Mouse (Mus musculus): ENCODE measurements at regions not wholly inside any gene's neighbourhood (a gene's known extent, or its start where the extent isn't known, plus 50 kb on each side); places are given as distances from the start of the nearest gene placed in this dataset.

DNA sequence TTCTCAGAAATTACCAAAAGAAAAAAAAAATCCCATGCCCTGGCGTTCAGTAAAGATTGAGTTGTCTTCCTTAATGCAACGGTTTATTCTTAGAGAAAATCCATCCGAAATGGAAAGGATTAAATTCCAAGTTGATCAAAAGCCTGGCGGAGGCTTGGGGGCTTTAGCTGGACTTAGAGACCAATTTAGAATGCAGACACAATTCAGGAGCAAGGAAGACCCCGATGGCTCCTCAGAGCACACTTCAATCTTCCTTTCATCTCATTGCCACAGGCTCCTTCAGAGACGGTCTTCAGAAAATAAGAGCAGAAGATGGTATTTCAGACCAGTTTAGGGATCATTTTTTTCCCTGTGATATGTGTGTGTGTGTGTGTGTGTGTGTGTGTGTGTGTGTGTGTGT lies 171.8 kb downstream of the Ankrd50 start:
- WGBS, result 48% methylated on average over 6 of the region's 6 CpGs
- Histone ChIP-seq H3K9me3 (replicated peaks) (no peaks in the 10 kb centered on the region), H3K27ac (replicated peaks) (no peak overlapping the region), H3K27me3 (no peaks in the 10 kb centered on the region), H3K4me1 (no peaks in the 10 kb centered on the region), H3K9ac (no peak overlapping the region), H3K4me3 (replicated peaks) (no peak overlapping the region), H3K4me2 (replicated peaks) (no peak overlapping the region), H3K36me3 (no peaks in the 10 kb centered on the region)
- no peak for ATAC-seq (ENCODE audit: insufficient number of reproducible peaks, low FRiP score, low TSS enrichment, low read depth)

DNA sequence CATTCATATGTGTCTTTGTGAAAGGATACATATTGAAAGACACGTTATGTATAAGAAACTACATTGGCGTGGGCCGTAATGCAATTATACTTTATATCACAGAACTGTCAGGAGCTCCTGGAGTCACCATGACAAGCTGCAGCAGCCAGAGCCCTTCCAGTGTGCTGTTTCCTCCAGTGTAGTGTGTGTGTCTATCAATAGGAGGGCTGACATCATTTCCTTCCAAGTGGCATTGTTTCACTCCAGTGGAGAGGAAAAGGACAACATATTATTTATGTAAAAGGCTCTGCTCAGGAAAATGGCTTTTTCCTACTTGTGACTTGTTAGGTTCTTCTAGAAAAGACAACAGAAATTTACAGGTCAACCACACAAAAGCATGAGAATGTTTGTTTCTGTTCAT lies 172.5 kb downstream of the Ankrd50 start:
- Histone ChIP-seq H3K27me3 (no peaks in the 10 kb centered on the region), H3K9me3 (replicated peaks) (no peaks in the 10 kb centered on the region), H3K4me2 (replicated peaks) (no peak overlapping the region), H3K4me1 (no peaks in the 10 kb centered on the region), H3K9ac (no peak overlapping the region), H3K4me3 (replicated peaks) (no peak overlapping the region), H3K36me3 (no peaks in the 10 kb centered on the region), H3K27ac (replicated peaks) (0 out of 2 replicates have a peak overlapping the region, but pooled peaks have one; percentile 7)
- WGBS, result 59% methylated on average over 3 of the region's 3 CpGs
- ATAC-seq (ENCODE audit: insufficient number of reproducible peaks, low FRiP score, low TSS enrichment, low read depth), result no peak

DNA sequence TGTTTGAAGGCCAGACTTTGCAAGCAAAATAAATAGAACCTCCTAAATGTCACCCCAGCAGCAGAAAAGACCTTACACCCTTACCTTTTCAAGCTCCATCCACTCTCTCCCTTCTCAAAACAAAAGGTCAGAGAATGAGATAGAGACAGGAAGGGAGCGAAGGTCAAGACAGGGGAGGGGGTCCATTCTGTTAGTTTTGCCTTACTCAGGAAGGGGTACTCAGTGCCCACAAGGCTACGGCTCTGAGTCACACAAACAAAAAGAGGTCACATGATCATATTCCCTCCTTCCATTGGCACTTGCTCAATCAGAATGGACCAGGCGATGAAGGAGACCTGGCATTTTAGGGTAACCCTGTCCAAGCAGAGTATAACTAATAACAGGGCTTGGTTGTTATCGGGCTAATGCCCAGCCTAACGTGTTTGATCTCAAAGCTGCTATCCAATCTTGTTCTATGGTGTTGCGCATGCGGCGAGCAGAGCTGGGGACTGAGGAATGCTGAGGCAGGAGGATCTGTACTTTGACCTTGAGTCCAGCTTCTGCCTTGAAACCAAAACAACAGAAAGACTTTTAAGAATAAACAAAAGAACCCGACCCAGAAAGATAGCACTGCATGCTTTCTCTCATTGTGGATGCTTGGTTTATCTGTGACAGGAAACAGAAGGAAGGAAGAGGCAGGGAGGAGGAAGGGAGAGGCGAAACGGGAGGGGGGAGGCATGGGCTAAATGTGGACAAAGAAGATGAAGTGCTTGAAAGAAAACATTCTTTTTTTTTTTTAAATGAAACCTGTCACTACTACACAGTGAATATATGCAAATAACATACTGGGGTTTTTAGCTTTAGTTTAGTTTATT lies 184.5 kb downstream of the Ankrd50 start:
- H3K36me3 ChIP-seq, result no peaks in the 10 kb centered on the region
- H3K27me3 ChIP-seq, result no peaks in the 10 kb centered on the region
- H3K4me3 ChIP-seq (replicated peaks), result no peak overlapping the region
- H3K9ac ChIP-seq, result no peak overlapping the region
- ATAC-seq (ENCODE audit: insufficient number of reproducible peaks, low FRiP score, low TSS enrichment, low read depth), result no peak
- H3K9me3 ChIP-seq (replicated peaks), result no peaks in the 10 kb centered on the region
- no peak overlapping the region for H3K4me2 ChIP-seq (replicated peaks)
- peaks cover 3% of the 10 kb centered on the region; the same call in 1 of the 2 replicates for H3K4me1 ChIP-seq
- 68% methylated on average over 11 of the region's 11 CpGs for WGBS
- no peak overlapping the region for H3K27ac ChIP-seq (replicated peaks)

DNA sequence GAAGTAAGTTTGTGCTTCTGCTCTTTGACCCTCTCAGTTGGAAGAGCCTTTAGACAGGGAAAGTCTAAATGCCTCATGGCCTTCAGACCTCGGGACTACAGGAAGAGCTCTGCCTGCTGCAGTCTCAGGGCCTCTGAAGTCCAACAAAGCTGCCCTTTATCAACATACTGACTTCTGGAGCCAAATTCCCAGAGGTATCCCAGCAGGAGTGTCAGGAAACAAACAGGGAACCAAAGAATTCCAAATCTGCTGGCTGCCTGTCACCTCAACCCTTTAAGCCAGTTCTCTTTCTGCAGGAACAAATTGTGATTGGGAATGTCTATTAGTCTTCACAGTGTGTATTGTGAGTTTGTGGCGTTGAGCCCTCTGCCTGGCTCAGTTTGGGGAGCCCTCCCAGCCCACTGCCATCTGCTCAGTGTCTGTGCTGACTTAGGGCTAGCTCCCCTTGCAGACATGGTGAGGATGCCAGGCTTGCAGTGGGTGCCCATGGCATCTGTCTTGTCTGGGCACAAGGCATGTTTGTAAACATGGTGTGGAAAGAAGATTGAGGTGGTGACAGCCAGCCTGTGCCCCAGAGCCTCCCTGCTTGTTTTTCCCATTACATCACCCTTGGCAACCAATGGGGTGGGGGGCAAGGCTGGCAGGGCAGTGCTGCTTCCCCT lies 185.3 kb downstream of the Ankrd50 start:
- H3K4me2 ChIP-seq (replicated peaks), result no peak overlapping the region
- 13% methylated on average over 2 of the region's 2 CpGs for WGBS
- H3K9me3 ChIP-seq (replicated peaks), result no peaks in the 10 kb centered on the region
- no peak overlapping the region for H3K9ac ChIP-seq
- H3K27me3 ChIP-seq, result no peaks in the 10 kb centered on the region
- no peaks in the 10 kb centered on the region for H3K36me3 ChIP-seq
- H3K4me1 ChIP-seq, result peaks cover 3% of the 10 kb centered on the region; the same call in 1 of the 2 replicates
- H3K27ac ChIP-seq (replicated peaks), result no peak overlapping the region
- no peak overlapping the region for H3K4me3 ChIP-seq (replicated peaks)
- ATAC-seq (ENCODE audit: insufficient number of reproducible peaks, low FRiP score, low TSS enrichment, low read depth), result no peak

DNA sequence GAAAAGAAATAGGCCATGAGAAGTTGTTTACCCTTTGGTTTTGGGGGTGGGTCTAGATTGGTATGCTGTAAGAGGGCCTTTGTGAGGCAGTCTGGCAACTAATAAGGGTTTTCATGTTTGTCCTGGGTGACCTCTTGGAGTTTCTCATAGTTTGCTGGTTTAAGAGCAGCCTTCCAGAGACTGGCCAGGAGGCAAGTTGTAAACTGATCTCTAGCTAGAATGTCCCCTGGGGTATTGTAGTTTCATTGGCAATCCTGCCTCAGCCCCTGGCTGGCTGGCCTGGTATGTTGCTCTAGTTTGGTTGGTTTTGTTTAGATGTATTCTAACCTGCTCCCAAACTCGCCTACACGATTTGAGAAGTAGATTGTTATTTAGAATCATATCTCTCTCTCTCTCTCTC lies 187.1 kb downstream of the Ankrd50 start:
- no peaks in the 10 kb centered on the region for H3K36me3 ChIP-seq

DNA sequence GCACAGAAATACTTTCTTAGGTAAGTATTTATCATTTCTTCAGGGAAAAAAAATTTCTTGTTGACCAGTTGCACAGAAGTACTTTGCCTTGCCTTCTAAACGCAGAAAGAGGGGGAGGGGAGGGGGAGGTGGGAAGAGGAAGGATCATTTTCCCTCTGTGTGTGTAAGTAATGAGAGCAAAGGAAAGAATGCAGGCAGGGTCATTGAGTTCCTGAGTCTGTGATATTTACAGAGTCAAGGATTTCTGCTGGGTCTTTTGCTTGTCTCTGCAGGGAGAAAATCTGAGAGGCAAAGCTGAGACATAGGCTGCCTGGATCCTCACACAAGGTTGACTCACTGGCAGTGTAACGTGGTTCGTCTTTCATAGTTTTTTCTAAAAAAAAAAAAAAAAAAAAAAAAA lies 195.6 kb downstream of the Ankrd50 start:
- WGBS, result 11% methylated on average over 3 of the region's 3 CpGs
- H3K4me3 ChIP-seq (replicated peaks), result no peak overlapping the region
- ATAC-seq (ENCODE audit: insufficient number of reproducible peaks, low FRiP score, low TSS enrichment, low read depth), result no peak
- no peak overlapping the region for H3K4me2 ChIP-seq (replicated peaks)
- H3K9me3 ChIP-seq (replicated peaks), result no peaks in the 10 kb centered on the region
- no peaks in the 10 kb centered on the region for H3K36me3 ChIP-seq
- no peak overlapping the region for H3K27ac ChIP-seq (replicated peaks)
- H3K4me1 ChIP-seq, result no peaks in the 10 kb centered on the region
- H3K9ac ChIP-seq, result no peak overlapping the region
- H3K27me3 ChIP-seq, result no peaks in the 10 kb centered on the region

More for the DNA sequence above, 187.1 kb downstream of the Ankrd50 start:
- H3K9ac ChIP-seq, result no peak overlapping the region
- no peak for ATAC-seq (ENCODE audit: insufficient number of reproducible peaks, low FRiP score, low TSS enrichment, low read depth)
- H3K9me3 ChIP-seq (replicated peaks), result no peaks in the 10 kb centered on the region
- WGBS, result 63% methylated on average over 2 of the region's 2 CpGs
- no peaks in the 10 kb centered on the region for H3K27me3 ChIP-seq
- H3K4me3 ChIP-seq (replicated peaks), result no peak overlapping the region
- H3K4me2 ChIP-seq (replicated peaks), result no peak overlapping the region
- H3K4me1 ChIP-seq, result peaks cover 3% of the 10 kb centered on the region; the same call in 1 of the 2 replicates
- H3K27ac ChIP-seq (replicated peaks), result no peak overlapping the region

DNA sequence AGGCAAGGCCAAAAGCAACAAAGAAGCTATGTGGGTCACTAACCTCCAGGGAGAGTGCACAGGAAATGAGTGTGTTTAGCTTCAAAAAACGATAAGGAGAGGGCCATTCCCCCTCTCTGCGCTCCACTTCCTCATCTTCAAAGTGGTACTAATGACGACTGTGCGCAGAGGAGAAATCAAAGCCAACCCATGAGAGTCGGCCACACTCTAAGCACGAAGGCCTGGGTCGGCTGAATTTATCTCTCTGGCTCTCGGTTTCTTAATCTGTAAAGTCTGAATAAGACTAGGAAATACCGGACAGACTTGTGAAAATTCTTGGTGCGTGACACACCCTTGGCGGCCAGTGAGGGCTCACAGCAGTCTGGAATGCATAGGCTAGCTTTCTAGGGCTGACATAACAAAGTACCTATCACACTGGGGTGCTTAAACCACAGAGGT lies 200.9 kb downstream of the Ankrd50 start:
- H3K9ac ChIP-seq, result no peak overlapping the region
- no peaks in the 10 kb centered on the region for H3K36me3 ChIP-seq
- H3K27ac ChIP-seq (replicated peaks), result no peak overlapping the region
- no peak overlapping the region for H3K4me3 ChIP-seq (replicated peaks)
- H3K9me3 ChIP-seq (replicated peaks), result no peaks in the 10 kb centered on the region
- no peaks in the 10 kb centered on the region for H3K27me3 ChIP-seq
- no peak overlapping the region for H3K4me2 ChIP-seq (replicated peaks)
- WGBS, result 40% methylated on average over 11 of the region's 11 CpGs
- H3K4me1 ChIP-seq, result no peaks in the 10 kb centered on the region
- ATAC-seq (ENCODE audit: insufficient number of reproducible peaks, low FRiP score, low TSS enrichment, low read depth), result no peak

DNA sequence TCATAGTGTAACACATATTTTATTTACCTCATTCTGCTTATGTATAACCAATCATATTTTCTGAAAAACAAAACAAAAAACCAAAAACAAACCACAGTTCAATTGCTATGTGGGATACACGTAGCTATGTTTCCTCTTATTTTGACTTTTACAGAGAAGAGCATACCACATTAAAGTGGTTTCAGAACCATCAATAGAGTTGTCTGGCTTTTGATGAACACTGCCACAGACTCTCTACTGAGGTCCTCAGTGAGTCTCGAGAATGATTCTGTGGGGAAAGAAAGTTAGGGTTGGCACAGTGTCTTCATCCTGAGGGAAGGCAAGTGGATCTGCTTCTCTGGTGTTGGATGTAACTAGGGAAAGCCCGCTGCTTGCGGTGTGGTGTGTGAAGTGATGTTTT lies 201.8 kb downstream of the Ankrd50 start:
- Histone ChIP-seq H3K4me3 (replicated peaks) (no peak overlapping the region), H3K27ac (replicated peaks) (no peak overlapping the region), H3K4me2 (replicated peaks) (no peak overlapping the region), H3K9me3 (replicated peaks) (no peaks in the 10 kb centered on the region), H3K36me3 (no peaks in the 10 kb centered on the region), H3K9ac (no peak overlapping the region), H3K4me1 (no peaks in the 10 kb centered on the region), H3K27me3 (no peaks in the 10 kb centered on the region)
- WGBS, result 77% methylated on average over 4 of the region's 4 CpGs
- ATAC-seq (ENCODE audit: insufficient number of reproducible peaks, low FRiP score, low TSS enrichment, low read depth), result no peak

DNA sequence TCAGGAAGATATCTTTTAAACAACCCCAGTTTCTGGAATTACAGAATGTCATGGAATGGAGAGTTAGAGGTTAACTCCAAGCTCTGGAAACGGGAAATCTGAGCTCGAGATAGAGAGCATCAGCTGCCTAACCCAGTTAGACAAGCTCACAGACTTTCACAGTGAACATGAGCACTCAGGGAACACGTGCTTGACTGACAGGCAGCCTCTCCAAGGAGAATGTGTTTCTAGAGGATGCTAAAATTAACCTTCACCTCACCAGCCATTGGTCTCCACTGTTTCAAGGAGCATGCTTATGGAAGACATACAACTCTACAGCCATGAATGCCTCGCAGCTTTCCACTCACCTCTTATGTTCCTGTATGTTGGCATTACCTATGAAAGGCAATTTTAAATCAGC lies 203.0 kb downstream of the Ankrd50 start:
- Histone ChIP-seq H3K4me2 (replicated peaks) (no peak overlapping the region), H3K4me1 (no peaks in the 10 kb centered on the region), H3K27ac (replicated peaks) (no peak overlapping the region), H3K9me3 (replicated peaks) (no peaks in the 10 kb centered on the region), H3K9ac (no peak overlapping the region), H3K4me3 (replicated peaks) (no peak overlapping the region), H3K27me3 (no peaks in the 10 kb centered on the region), H3K36me3 (no peaks in the 10 kb centered on the region)
- ATAC-seq (ENCODE audit: insufficient number of reproducible peaks, low FRiP score, low TSS enrichment, low read depth), result no peak
- 30% methylated on average over 4 of the region's 4 CpGs for WGBS

DNA sequence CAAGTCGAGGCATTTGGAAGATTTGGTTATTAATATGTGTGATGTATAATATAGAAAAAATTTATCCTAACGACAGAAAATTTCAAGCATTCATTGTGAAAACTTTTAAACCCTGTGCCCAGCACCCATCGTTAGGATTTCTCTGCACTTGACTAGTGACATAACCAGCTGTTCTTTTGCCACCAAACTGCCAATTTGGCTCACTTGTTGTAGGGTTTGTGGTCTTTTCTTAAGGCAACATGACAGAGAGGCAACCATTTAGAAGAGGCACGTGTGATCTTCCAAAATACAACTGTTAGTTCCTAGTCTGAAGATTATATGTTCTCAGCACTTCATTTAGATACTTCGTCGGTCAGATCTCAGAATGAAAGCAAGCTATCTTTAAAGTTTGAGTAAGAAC lies 203.8 kb downstream of the Ankrd50 start:
- no peaks in the 10 kb centered on the region for H3K36me3 ChIP-seq
- H3K9ac ChIP-seq, result no peak overlapping the region
- no peaks in the 10 kb centered on the region for H3K9me3 ChIP-seq (replicated peaks)
- H3K27ac ChIP-seq (replicated peaks), result no peak overlapping the region
- no peak overlapping the region for H3K4me2 ChIP-seq (replicated peaks)
- no peak for ATAC-seq (ENCODE audit: insufficient number of reproducible peaks, low FRiP score, low TSS enrichment, low read depth)
- H3K27me3 ChIP-seq, result no peaks in the 10 kb centered on the region
- WGBS, result 75% methylated on average over 6 of the region's 6 CpGs
- no peaks in the 10 kb centered on the region for H3K4me1 ChIP-seq
- H3K4me3 ChIP-seq (replicated peaks), result no peak overlapping the region

DNA sequence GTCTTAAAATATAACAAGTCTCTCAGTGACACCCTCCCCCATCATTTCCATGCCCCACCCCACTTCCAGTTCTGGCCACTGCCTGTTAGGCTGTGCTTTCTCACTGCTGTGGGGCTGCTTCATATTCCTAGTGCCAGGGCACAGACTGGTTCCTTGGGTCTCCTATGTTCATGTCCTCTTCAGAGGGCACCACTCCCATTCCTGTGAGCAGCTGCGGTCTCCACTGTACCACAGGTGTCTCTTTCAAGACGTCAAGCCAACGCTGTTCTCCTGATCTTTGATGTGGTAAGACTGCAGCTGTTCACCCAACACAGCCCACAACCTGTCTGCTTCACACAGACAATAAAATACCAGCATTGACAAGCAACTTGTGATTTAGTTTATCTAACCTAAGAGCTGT lies 204.5 kb downstream of the Ankrd50 start:
- Histone ChIP-seq H3K27ac (replicated peaks) (no peak overlapping the region), H3K9ac (no peak overlapping the region), H3K4me2 (replicated peaks) (no peak overlapping the region), H3K4me3 (replicated peaks) (no peak overlapping the region), H3K9me3 (replicated peaks) (no peaks in the 10 kb centered on the region), H3K4me1 (no peaks in the 10 kb centered on the region), H3K27me3 (no peaks in the 10 kb centered on the region), H3K36me3 (no peaks in the 10 kb centered on the region)
- no peak; the same call in 1 of the 2 replicates for ATAC-seq (ENCODE audit: insufficient number of reproducible peaks, low FRiP score, low TSS enrichment, low read depth)
- WGBS, result 72% methylated on average over 3 of the region's 3 CpGs
